Mouse (Mus musculus): Measurements from ENCODE around the gene Slc38a10. TPM values are rescaled to one million over a fixed set of nuclear protein-coding genes. Genes with fewer than 3 reads are reported as not detected.

Gene Slc38a10
- polyA plus RNA-seq, 1 experiment from 2014 or later = 118 TPM

GRCm38 (mm10) chr11:120103431-120103997 lies 47.6 kb downstream of the Slc38a10 start:
- no peak overlapping the region for H3K4me3 ChIP-seq (ENCODE audit: low read depth, low read length)
- no peak overlapping the region for H3K27ac ChIP-seq (ENCODE audit: low read length)
- H3K36me3 ChIP-seq (ENCODE audit: control insufficient read depth, insufficient read depth, low read length) = peaks cover 16% of the 10 kb centered on the region
- H3K9ac ChIP-seq (ENCODE audit: low read depth, low read length) = no peak overlapping the region
- WGBS = 97% methylated on average over 3 of the region's 3 CpGs
- no peak for ATAC-seq
- H3K9me3 ChIP-seq (replicated peaks; ENCODE audit: control insufficient read depth, low read length, poor library complexity, severe bottlenecking) = no peaks in the 10 kb centered on the region
- no peaks in the 10 kb centered on the region for H3K27me3 ChIP-seq (ENCODE audit: control insufficient read depth, insufficient read depth, low read depth, low read length)
- peaks cover 12% of the 10 kb centered on the region for H3K4me1 ChIP-seq (ENCODE audit: control insufficient read depth, insufficient read depth, low read length)
- no peak overlapping the region for H3K4me2 ChIP-seq (ENCODE audit: low read length)

- no peak for ATAC-seq
- Histone ChIP-seq H3K4me3 (ENCODE audit: low read depth, low read length) (no peak overlapping the region), H3K4me2 (ENCODE audit: low read length) (no peak overlapping the region), H3K9ac (ENCODE audit: low read depth, low read length) (0 out of 2 replicates have a peak overlapping the region, but pooled peaks have one; percentile 24), H3K36me3 (ENCODE audit: control insufficient read depth, insufficient read depth, low read length) (peaks cover 16% of the 10 kb centered on the region), H3K9me3 (replicated peaks; ENCODE audit: control insufficient read depth, low read length, poor library complexity, severe bottlenecking) (no peaks in the 10 kb centered on the region), H3K27me3 (ENCODE audit: control insufficient read depth, insufficient read depth, low read depth, low read length) (no peaks in the 10 kb centered on the region), H3K27ac (ENCODE audit: low read length) (peak overlapping the region; percentile 23), H3K4me1 (ENCODE audit: control insufficient read depth, insufficient read depth, low read length) (peaks cover 21% of the 10 kb centered on the region)
- whole genome bisulfite sequencing = 0% methylated on average over 3 of the region's 3 CpGs
These were observed 50.1 kb downstream of the Slc38a10 start for GRCm38 (mm10) chr11:120101036-120101435.

GRCm38 (mm10) chr11:120098588-120099511 lies 52.3 kb downstream of the Slc38a10 start, which contains the start of the genes Tepsin and Ndufaf8:
Gene Tepsin, minus strand, starts transcription at chr11:120098731.
Gene Ndufaf8, plus strand, starts transcription at chr11:120098928.
- peak within 1 kb of the TSS; percentile 83 for H3K9ac ChIP-seq (ENCODE audit: low read depth, low read length)
- peaks cover 10% of the 10 kb centered on the region for H3K36me3 ChIP-seq (ENCODE audit: control insufficient read depth, insufficient read depth, low read length)
- H3K9me3 ChIP-seq (replicated peaks; ENCODE audit: control insufficient read depth, low read length, poor library complexity, severe bottlenecking) = no peaks in the 10 kb centered on the region
- H3K27ac ChIP-seq (ENCODE audit: low read length) = peak within 1 kb of the TSS; percentile 94
- peak within 1 kb of the TSS; percentile 95 for H3K4me2 ChIP-seq (ENCODE audit: low read length)
- H3K27me3 ChIP-seq (ENCODE audit: control insufficient read depth, insufficient read depth, low read depth, low read length) = no peaks in the 10 kb centered on the region
- H3K4me1 ChIP-seq (ENCODE audit: control insufficient read depth, insufficient read depth, low read length) = peaks cover 21% of the 10 kb centered on the region
- H3K4me3 ChIP-seq (ENCODE audit: low read depth, low read length) = peak within 1 kb of the TSS; percentile 62
- peak; percentile 96 for ATAC-seq
- WGBS = under 1% methylated on average over 77 of the region's 77 CpGs

GRCm38 (mm10) chr11:120092817-120093591 lies 58.1 kb downstream of the Slc38a10 start:
- H3K27me3 ChIP-seq (ENCODE audit: control insufficient read depth, insufficient read depth, low read depth, low read length) = no peaks in the 10 kb centered on the region
- no peak overlapping the region for H3K27ac ChIP-seq (ENCODE audit: low read length)
- H3K9me3 ChIP-seq (replicated peaks; ENCODE audit: control insufficient read depth, low read length, poor library complexity, severe bottlenecking) = no peaks in the 10 kb centered on the region
- peaks cover 8% of the 10 kb centered on the region for H3K4me1 ChIP-seq (ENCODE audit: control insufficient read depth, insufficient read depth, low read length)
- no peak for ATAC-seq
- no peak overlapping the region for H3K9ac ChIP-seq (ENCODE audit: low read depth, low read length)
- WGBS = 76% methylated on average over 23 of the region's 23 CpGs
- no peak overlapping the region for H3K4me2 ChIP-seq (ENCODE audit: low read length)
- H3K36me3 ChIP-seq (ENCODE audit: control insufficient read depth, insufficient read depth, low read length) = peaks cover 24% of the 10 kb centered on the region
- H3K4me3 ChIP-seq (ENCODE audit: low read depth, low read length) = no peak overlapping the region

GRCm38 (mm10) chr11:120090661-120091060 lies 60.5 kb downstream of the Slc38a10 start:
- H3K27me3 ChIP-seq (ENCODE audit: control insufficient read depth, insufficient read depth, low read depth, low read length) = no peaks in the 10 kb centered on the region

DNA sequence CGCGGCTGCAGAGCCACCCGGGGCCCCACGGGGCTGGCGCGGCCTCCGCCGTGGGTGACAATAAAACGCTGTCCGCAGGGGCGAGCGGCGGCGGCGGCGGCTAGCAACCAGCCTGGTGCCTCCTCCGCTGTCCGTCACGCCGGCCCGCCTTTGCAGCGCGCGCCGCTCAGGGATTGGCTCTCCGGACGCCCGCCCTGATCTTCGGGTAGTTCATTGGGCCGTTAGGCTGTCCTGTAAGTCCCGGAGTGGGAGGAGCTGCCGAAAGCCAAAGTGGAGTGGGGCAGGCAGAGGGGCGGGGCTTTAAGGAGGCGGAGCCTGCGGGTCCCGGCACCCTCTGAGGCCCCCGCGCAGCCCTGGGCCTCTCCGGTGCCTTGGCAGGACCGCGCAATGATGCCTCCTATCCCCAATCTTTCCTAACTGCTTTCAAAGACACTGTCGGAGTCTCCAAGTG lies 64.4 kb downstream of the Slc38a10 start, which contains the start of gene Cep131:
Cep131 (minus strand) TSS at position 126 of the 451 bp plus-strand sequence.
- peak within 1 kb of the TSS; percentile 88 for H3K4me2 ChIP-seq (ENCODE audit: low read length)
- H3K9ac ChIP-seq (ENCODE audit: low read depth, low read length) = peak within 1 kb of the TSS; percentile 88
- H3K4me1 ChIP-seq (ENCODE audit: control insufficient read depth, insufficient read depth, low read length) = peaks cover 16% of the 10 kb centered on the region
- peak; percentile 99 for ATAC-seq
- H3K9me3 ChIP-seq (replicated peaks; ENCODE audit: control insufficient read depth, low read length, poor library complexity, severe bottlenecking) = no peaks in the 10 kb centered on the region
- no peaks in the 10 kb centered on the region for H3K27me3 ChIP-seq (ENCODE audit: control insufficient read depth, insufficient read depth, low read depth, low read length)
- peak within 1 kb of the TSS; percentile 83 for H3K27ac ChIP-seq (ENCODE audit: low read length)
- under 1% methylated on average over 34 of the region's 42 CpGs for WGBS
- H3K36me3 ChIP-seq (ENCODE audit: control insufficient read depth, insufficient read depth, low read length) = peaks cover 8% of the 10 kb centered on the region; the same call in 1 of the 2 replicates
- H3K4me3 ChIP-seq (ENCODE audit: low read depth, low read length) = peak within 1 kb of the TSS; percentile 68

More at GRCm38 (mm10) chr11:120090661-120091060, 60.5 kb downstream of the Slc38a10 start:
- ATAC-seq = no peak
- peaks cover 24% of the 10 kb centered on the region for H3K36me3 ChIP-seq (ENCODE audit: control insufficient read depth, insufficient read depth, low read length)
- no peaks in the 10 kb centered on the region for H3K9me3 ChIP-seq (replicated peaks; ENCODE audit: control insufficient read depth, low read length, poor library complexity, severe bottlenecking)
- H3K27ac ChIP-seq (ENCODE audit: low read length) = no peak overlapping the region
- peaks cover 8% of the 10 kb centered on the region for H3K4me1 ChIP-seq (ENCODE audit: control insufficient read depth, insufficient read depth, low read length)
- WGBS = 93% methylated on average over 4 of the region's 4 CpGs
- H3K4me3 ChIP-seq (ENCODE audit: low read depth, low read length) = no peak overlapping the region
- no peak overlapping the region for H3K4me2 ChIP-seq (ENCODE audit: low read length)
- H3K9ac ChIP-seq (ENCODE audit: low read depth, low read length) = no peak overlapping the region

DNA sequence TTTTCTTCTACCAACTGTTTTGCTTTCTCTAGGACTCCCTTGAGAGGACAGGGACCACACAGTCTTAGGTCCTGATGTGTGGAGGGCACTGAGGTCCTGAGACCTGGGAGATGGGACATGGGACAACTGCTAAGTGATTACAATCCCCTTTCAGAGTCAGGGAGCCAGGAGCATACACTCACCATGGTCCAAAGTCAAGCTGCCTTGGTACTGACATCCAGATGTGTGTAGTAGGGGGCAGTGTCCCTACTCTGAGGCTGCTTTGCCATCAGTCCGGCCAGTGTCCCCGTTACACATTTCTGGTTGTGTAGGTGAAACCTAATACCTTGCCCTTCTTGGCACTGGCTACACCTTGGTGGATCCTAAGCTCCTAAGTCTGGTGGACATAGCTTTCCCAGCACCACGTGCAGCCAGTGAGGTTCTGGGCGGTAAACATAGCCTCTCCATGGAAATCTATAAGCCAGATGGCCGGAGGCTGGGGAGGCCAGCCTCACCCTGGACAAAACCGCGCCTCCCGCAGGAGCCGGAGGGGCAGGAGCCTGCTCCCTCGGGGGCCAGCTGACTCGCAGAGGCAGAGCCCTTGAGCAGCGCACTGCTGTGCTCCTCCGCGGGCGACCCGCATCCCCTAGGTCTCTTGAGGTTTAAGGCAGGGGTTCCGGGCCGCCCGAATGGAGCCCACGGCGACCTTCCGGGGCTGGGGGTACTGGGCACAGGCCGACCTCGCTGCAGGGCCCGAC lies 65.1 kb downstream of the Slc38a10 start:
- H3K27me3 ChIP-seq (ENCODE audit: control insufficient read depth, insufficient read depth, low read depth, low read length) = no peaks in the 10 kb centered on the region
- under 1% methylated on average over 25 of the region's 25 CpGs for WGBS
- H3K4me2 ChIP-seq (ENCODE audit: low read length) = peak overlapping the region; percentile 88
- peak overlapping the region; percentile 68 for H3K4me3 ChIP-seq (ENCODE audit: low read depth, low read length)
- peaks cover 16% of the 10 kb centered on the region for H3K4me1 ChIP-seq (ENCODE audit: control insufficient read depth, insufficient read depth, low read length)
- H3K36me3 ChIP-seq (ENCODE audit: control insufficient read depth, insufficient read depth, low read length) = peaks cover 6% of the 10 kb centered on the region
- peak overlapping the region; percentile 88 for H3K9ac ChIP-seq (ENCODE audit: low read depth, low read length)
- H3K27ac ChIP-seq (ENCODE audit: low read length) = peak overlapping the region; percentile 83
- no peaks in the 10 kb centered on the region for H3K9me3 ChIP-seq (replicated peaks; ENCODE audit: control insufficient read depth, low read length, poor library complexity, severe bottlenecking)
- peak; percentile 59 for ATAC-seq

- no peak for ATAC-seq
These were observed 70.9 kb downstream of the Slc38a10 start for GRCm38 (mm10) chr11:120080282-120080681.

More at GRCm38 (mm10) chr11:120080282-120080681, 70.9 kb downstream of the Slc38a10 start:
- peaks cover 26% of the 10 kb centered on the region for H3K36me3 ChIP-seq (ENCODE audit: control insufficient read depth, insufficient read depth, low read length)
- no peaks in the 10 kb centered on the region for H3K9me3 ChIP-seq (replicated peaks; ENCODE audit: control insufficient read depth, low read length, poor library complexity, severe bottlenecking)
- H3K9ac ChIP-seq (ENCODE audit: low read depth, low read length) = no peak overlapping the region
- no peak overlapping the region for H3K27ac ChIP-seq (ENCODE audit: low read length)
- H3K4me2 ChIP-seq (ENCODE audit: low read length) = no peak overlapping the region
- H3K4me1 ChIP-seq (ENCODE audit: control insufficient read depth, insufficient read depth, low read length) = peaks cover 3% of the 10 kb centered on the region
- no peak overlapping the region for H3K4me3 ChIP-seq (ENCODE audit: low read depth, low read length)
- 95% methylated on average over 6 of the region's 6 CpGs for WGBS
- no peaks in the 10 kb centered on the region for H3K27me3 ChIP-seq (ENCODE audit: control insufficient read depth, insufficient read depth, low read depth, low read length)

Data from midbrain, embryonic 16.5 days (tissue).